Mouse (Mus musculus): ENCODE results near the gene Gm20890. TPM values are rescaled to one million over a fixed set of nuclear protein-coding genes. Genes with fewer than 3 reads are reported as not detected.
"Not testable (repeated sequence)": the region's sequence is repeated elsewhere in the genome, so short reads cannot be mapped to it uniquely, and the experiment has no call there.

Gm20890 gene
- polyA plus RNA-seq (2015; fragmentation: Nextera tagmentation; extraction: Ambion mirVana), result not detected in 2 replicates

GRCm38 (mm10) chrY:26776699-26777098 is at the start of gene Gm20890:
Gene Gm20890, minus strand, starts transcription at chrY:26776799.
- H3K4me2 ChIP-seq; ATAC-seq (ENCODE audit: low FRiP score); H3K36me3 ChIP-seq; H3K27ac ChIP-seq (replicated peaks); H3K4me1 ChIP-seq; H3K9me3 ChIP-seq (replicated peaks); H3K9ac ChIP-seq (replicated peaks); H3K27me3 ChIP-seq (replicated peaks); H3K4me3 ChIP-seq (replicated peaks): not testable (repeated sequence)
- no CpG with 5 or more reads among the region's 5 CpGs for WGBS

Measured in neural tube, embryonic 15.5 days (tissue).